Mouse (Mus musculus) midbrain, postnatal 0 days (tissue): ENCODE data around the gene Macf1. TPM values are rescaled to one million over a fixed set of nuclear protein-coding genes. Genes with fewer than 3 reads are reported as not detected.

Experiments used
- ATAC-seq: fragments of 200-750 bp; cut with Nextera tagmentation; 2 replicates; pipeline ENCODE4 v1.8.0; 2017; ENCODE audit warnings: moderate number of reproducible peaks, mild to moderate bottlenecking, moderate TSS enrichment, moderate library complexity; ENCODE audit not compliant: low FRiP score
- DNase-seq: peaks from one replicate; pipeline ENCODE4 v3.0.0-alpha.2; 2015; ENCODE audit warnings: low spot score
- H3K27ac ChIP-seq: fragments of 300-500 bp; sonication (generic); 2 replicates; pipeline ENCODE4 v1.5.1; 2014; ENCODE audit warnings: low read depth, mild to moderate bottlenecking, low read length, mixed read lengths
- H3K27me3 ChIP-seq: fragments of 300-500 bp; sonication (generic); 2 replicates; pipeline ENCODE4 v1.6.1; 2014; ENCODE audit warnings: low read length, control low read depth, mixed read lengths; ENCODE audit not compliant: insufficient read depth
- H3K36me3 ChIP-seq: fragments of 300-500 bp; sonication (generic); 2 replicates; pipeline ENCODE4 v1.6.1; 2014; ENCODE audit warnings: low read length, control low read depth, mixed read lengths; ENCODE audit not compliant: insufficient read depth
- H3K4me1 ChIP-seq: fragments of 300-500 bp; sonication (generic); 2 replicates; pipeline ENCODE4 v1.6.1; 2014; ENCODE audit warnings: mild to moderate bottlenecking, control low read depth, antibody characterized with exemption, low read length, mixed read lengths; ENCODE audit not compliant: insufficient read depth
- H3K4me2 ChIP-seq: fragments of 300-500 bp; sonication (generic); 2 replicates; pipeline ENCODE4 v1.6.1; 2014; ENCODE audit warnings: low read depth, mild to moderate bottlenecking, low read length, mixed read lengths; ENCODE audit not compliant: poor library complexity, severe bottlenecking
- H3K4me3 ChIP-seq: fragments of 300-500 bp; sonication (generic); 2 replicates; pipeline ENCODE4 v1.5.1; 2014; ENCODE audit warnings: low read depth, mild to moderate bottlenecking, low read length, moderate library complexity
- H3K9ac ChIP-seq: fragments of 300-500 bp; sonication (generic); replicated peaks from 2 replicates; pipeline ENCODE4 v1.6.1; 2014; ENCODE audit warnings: mild to moderate bottlenecking, low read length, moderate library complexity, mixed read lengths; ENCODE audit not compliant: poor library complexity, severe bottlenecking
- H3K9me3 ChIP-seq: fragments of 300-500 bp; sonication (generic); 2 replicates; pipeline ENCODE4 v1.6.1; 2016; ENCODE audit warnings: low read length, control low read depth
- CTCF ChIP-seq: IDR thresholded peaks from 2 replicates; pipeline ENCODE4 v1.5.1; 2016; ENCODE audit warnings: antibody characterized with exemption, mild to moderate bottlenecking
- WGBS: fragments of 180-500 bp; shearing (Covaris S2); extraction: QIAGEN DNeasy Blood & Tissue Kit; methylation state at CpG from one replicate; pipeline ENCODE4 v1.1.7; 2014; 5-methylcytosine and 5-hydroxymethylcytosine counted together
- polyA plus RNA-seq: library from polyadenylated mRNA; unstranded; fragments of >200 nt; fragmentation: Nextera tagmentation; extraction: Ambion mirVana; gene quantifications from 2 replicates; pipeline ENCODE4 v1.2.1, GENCODE M21; 2015
- total RNA-seq: library from RNA; depleted of rRNA; stranded (reverse); fragments of >200 nt; gene quantifications from 2 replicates; pipeline ENCODE4 v1.2.3, GENCODE M21; 2014

The Macf1 gene
- total and polyA plus RNA-seq, 2 experiments from 2014 or later, result 73.3 to 338 TPM

DNA sequence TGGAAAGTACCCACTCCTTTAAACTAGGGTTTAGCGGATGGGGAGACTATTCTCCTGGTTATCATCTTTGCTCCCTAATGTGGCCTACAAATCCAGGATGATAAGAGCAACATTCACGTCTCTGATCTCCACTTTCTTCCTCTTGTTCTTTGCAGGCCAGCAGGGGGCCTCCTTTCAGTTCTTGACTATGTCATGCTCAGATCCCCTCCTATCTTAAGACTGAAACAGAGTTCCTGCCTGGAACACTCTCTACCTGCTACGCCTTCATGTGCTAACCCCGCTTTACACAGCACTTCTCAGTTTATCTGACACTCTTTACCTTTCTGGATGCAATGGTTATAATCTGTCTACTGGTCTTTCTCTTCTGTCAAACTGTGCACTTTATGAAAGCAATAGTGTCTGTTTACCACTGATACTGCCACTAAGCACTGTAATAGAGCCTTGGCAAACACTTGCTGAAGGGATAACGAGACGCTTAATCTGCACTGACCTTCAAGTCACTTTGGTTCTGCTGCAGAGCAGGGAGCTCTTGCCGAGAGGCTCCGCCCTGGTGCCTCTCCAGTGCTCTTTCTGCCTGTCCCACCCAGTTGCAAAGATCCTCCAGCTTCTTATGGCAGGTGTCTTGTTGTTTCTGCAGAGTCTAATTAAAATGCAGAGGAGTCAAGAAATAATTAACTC, 223.4 kb downstream of the Macf1 start:
- Histone ChIP-seq H3K9ac (no peak overlapping the region; the same call in 1 of the 2 replicates), H3K4me2 (no peak overlapping the region), H3K36me3 (peaks cover 72% of the 10 kb centered on the region), H3K27ac (no peak overlapping the region), H3K9me3 (no peaks in the 10 kb centered on the region), H3K4me1 (no peaks in the 10 kb centered on the region), H3K27me3 (no peaks in the 10 kb centered on the region), H3K4me3 (no peak overlapping the region)
- ATAC-seq (no peak), DNase-seq (no peak)
- peak; percentile 58 for TF ChIP-seq CTCF
- 79% methylated on average over 8 of the region's 8 CpGs for WGBS

DNA sequence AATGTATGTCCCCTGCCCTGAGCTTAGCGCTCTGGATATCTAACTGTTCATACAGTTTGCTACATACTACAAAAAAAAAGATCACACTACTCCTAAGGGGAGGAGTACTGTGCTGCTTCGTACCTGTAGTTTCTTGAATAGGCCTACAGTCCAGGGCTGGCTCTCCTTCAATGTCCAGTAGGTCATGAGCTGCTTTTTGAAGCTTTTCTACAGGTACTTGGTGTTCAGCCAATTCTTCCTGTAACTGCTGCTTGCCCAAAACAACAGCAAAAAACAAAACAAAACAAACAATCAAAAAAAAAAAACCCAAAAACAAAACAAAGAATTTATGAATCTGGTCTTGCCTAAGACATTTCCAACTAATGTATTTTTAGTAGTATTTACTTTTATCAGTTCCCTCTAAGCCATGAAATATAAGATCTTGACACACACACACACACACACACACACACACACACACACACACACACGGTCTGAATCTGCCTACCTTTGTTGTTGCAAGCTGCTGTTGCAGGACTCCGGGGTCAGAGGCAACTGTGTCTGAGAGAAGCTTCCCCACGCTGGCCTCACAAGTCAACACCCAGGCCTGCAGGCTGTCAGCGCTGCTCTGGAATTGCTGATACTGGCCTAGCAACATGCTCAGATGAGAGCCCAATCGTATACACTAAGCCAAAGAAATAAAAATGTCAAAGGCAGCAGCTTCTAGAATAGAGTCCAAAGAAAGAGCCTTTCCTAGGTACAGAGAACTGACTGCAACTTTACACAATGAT, 229.1 kb downstream of the Macf1 start:
- peaks cover 68% of the 10 kb centered on the region for H3K36me3 ChIP-seq
- H3K4me3 ChIP-seq, result no peak overlapping the region
- H3K4me2 ChIP-seq, result no peak overlapping the region
- no peaks in the 10 kb centered on the region for H3K27me3 ChIP-seq
- no peak overlapping the region for H3K9ac ChIP-seq
- TF ChIP-seq CTCF, result no peak
- 91% methylated on average over 7 of the region's 7 CpGs for WGBS
- H3K9me3 ChIP-seq, result no peaks in the 10 kb centered on the region
- no peak for ATAC-seq
- DNase-seq, result no peak
- no peak overlapping the region for H3K27ac ChIP-seq
- no peaks in the 10 kb centered on the region for H3K4me1 ChIP-seq

GRCm38 (mm10) chr4:123453729-123454128, 230.4 kb downstream of the Macf1 start:
- DNase-seq (no peak), ATAC-seq (no peak)
- Histone ChIP-seq H3K27me3 (no peaks in the 10 kb centered on the region), H3K4me1 (no peaks in the 10 kb centered on the region), H3K27ac (no peak overlapping the region), H3K9me3 (no peaks in the 10 kb centered on the region), H3K4me2 (no peak overlapping the region), H3K9ac (no peak overlapping the region), H3K36me3 (peaks cover 77% of the 10 kb centered on the region), H3K4me3 (no peak overlapping the region)
- TF ChIP-seq CTCF, result no peak
- 94% methylated on average over 1 of the region's 1 CpGs for WGBS

DNA sequence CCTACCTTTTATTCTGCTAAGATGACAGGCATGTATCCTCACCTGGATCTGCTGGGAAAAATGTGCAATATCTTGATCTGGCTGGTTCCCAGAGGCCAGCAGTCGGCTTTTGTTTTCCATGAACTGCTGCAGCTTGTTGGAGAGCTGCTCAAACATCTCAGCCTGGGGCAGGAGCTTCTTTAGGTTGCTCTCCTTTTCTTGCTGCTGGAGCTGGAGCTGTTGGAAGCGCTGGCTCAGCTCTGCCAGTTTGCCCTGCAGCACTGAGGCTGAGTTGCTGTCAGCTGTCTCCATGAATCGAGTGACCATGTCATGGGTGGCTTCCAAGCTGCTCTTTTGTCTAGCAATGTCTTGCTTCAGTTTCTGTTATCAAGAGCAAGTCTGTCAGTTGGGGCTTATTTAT, 232.2 kb downstream of the Macf1 start:
- Histone ChIP-seq H3K4me2 (no peak overlapping the region), H3K9ac (no peak overlapping the region), H3K4me3 (no peak overlapping the region), H3K4me1 (no peaks in the 10 kb centered on the region), H3K27me3 (no peaks in the 10 kb centered on the region), H3K9me3 (no peaks in the 10 kb centered on the region), H3K27ac (no peak overlapping the region), H3K36me3 (peaks cover 73% of the 10 kb centered on the region)
- WGBS, result 89% methylated on average over 3 of the region's 3 CpGs
- TF ChIP-seq CTCF, result no peak
- ATAC-seq (no peak), DNase-seq (no peak)

DNA sequence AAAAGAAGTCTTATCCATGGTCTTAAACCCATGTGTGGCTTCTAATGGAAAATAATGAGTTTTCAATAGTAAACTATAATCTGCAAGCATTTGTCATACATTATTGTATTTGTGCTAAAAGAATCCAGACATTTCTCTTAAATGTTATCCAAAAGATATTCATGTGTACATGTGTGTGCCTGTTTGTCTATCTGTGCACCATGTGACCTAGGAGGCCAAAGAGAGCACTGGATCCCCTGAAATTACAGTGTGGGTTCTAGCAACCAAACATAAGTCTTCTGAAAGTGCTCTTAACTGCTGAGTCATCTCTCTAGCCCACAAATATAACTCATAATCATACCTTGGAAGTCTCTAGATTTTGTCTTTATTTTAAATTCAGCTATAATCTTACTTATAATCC, 234.9 kb downstream of the Macf1 start:
- H3K4me3 ChIP-seq, result no peak overlapping the region
- no peak overlapping the region for H3K27ac ChIP-seq
- no peaks in the 10 kb centered on the region for H3K27me3 ChIP-seq
- peaks cover 60% of the 10 kb centered on the region for H3K36me3 ChIP-seq
- no peak overlapping the region for H3K9ac ChIP-seq
- H3K4me2 ChIP-seq, result no peak overlapping the region
- TF ChIP-seq CTCF, result no peak
- ATAC-seq, result no peak
- DNase-seq, result no peak
- H3K9me3 ChIP-seq, result no peaks in the 10 kb centered on the region
- no peaks in the 10 kb centered on the region for H3K4me1 ChIP-seq

DNA sequence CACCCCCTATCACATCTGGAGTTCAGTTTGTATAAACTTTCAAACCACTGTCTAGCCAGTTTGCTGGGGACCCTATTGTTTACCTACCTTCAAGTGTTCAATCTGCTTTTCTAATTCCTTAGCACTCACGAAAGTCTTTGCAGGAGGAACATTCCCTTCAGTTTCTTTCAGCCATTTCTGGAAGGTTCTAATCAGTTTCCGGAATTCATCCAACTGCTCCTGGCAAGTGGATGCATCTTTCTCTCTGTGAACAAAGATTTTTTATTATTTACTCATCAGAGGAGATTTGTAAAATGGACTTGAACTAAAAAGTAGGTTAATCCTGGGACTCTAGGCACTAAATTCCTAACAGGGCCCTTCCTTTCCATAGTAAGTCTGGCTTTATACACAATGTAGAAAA, 236.1 kb downstream of the Macf1 start:
- Histone ChIP-seq H3K27me3 (no peaks in the 10 kb centered on the region), H3K27ac (no peak overlapping the region), H3K9ac (no peak overlapping the region), H3K4me2 (no peak overlapping the region), H3K4me1 (no peaks in the 10 kb centered on the region), H3K36me3 (peaks cover 62% of the 10 kb centered on the region), H3K4me3 (no peak overlapping the region), H3K9me3 (no peaks in the 10 kb centered on the region)
- no peak for TF ChIP-seq CTCF
- DNase-seq (no peak), ATAC-seq (no peak)
- 90% methylated on average over 2 of the region's 2 CpGs for WGBS
